Mouse (Mus musculus): Measurements from ENCODE around the gene 4933427I04Rik. TPM values are rescaled to one million over a fixed set of nuclear protein-coding genes. Genes with fewer than 3 reads are reported as not detected.

4933427I04Rik gene
- polyA plus RNA-seq (2012; rRNA removed) = not detected in 2 replicates

DNA sequence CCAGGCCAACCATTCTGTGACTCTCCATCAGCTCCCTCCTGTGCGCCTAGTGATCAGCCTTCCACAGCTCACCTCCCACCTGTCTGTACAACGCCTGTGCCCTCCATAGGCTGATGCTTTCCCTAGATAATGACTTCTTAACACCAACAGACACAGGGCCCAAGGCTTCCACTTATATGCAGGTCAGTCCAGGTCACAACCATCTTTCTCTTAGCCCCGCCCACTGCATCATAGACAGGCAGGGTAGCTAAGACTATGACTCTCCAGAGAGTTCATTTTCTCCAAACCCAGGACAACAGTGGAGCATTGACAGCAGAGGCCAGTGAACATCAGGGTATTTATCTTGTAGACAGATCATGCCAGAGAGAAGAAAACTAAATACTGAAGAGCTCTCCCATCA is at the start of gene 4933427I04Rik:
Gene 4933427I04Rik, plus strand, starts transcription at position 301 of the 400 bp plus-strand sequence.

DNA sequence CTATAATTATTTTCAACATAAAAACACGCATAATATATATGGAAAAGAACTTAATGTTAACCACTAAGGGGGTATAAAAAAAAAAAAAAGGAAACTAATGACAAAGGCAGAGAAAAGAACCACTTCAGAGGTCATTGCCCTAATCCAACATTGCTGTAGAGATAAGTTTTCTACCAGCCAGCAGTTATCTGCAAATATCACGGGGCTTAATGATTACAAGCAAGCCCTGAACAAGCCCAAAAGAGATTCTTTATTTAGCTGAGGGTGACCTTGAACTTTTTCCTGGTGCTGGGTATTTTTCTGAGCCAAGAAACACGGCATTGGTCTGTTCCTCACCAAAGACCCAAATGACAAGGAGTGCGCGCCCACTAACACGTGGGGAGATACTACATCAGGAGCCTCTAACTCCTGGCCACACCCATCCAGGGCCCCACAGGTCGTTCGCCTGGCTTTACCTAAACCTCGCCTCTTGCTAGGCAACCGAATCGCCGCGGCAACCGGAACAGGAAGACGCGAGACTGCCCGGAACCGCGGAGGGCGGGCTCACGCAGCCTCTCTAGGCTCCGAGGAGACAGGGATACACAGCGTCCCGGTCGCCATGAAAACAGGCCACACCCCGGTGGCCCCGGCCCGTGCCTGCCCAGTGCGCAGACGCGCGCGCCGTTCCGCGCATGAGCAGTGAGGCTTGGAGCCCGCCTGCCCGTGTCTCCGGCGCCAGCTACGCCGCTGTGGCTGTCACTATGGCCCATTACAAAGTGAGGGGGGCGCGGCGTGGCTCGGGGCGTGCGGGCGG is 45.0 kb downstream of the 4933427I04Rik start, which contains the start of gene Mycbp:
Gene Mycbp, plus strand, starts transcription at position 500 of the 793 bp plus-strand sequence.

Other genes with a start within 250 kb of the 4933427I04Rik start
- 15.8 and 17.9 TPM in 2 replicates for gene Macf1, start 175.3 kb upstream of the 4933427I04Rik start, polyA plus RNA-seq (2012; rRNA removed)
- gene Ndufs5, start 141.5 kb upstream of the 4933427I04Rik start, polyA plus RNA-seq (2012; rRNA removed) = 128 and 130 TPM in 2 replicates
- gene Akirin1, start 109.3 kb upstream of the 4933427I04Rik start, polyA plus RNA-seq (2012; rRNA removed) = 14.8 and 17.4 TPM in 2 replicates
- gene Rhbdl2, start 71.8 kb upstream of the 4933427I04Rik start, polyA plus RNA-seq (2012; rRNA removed) = 0.12 TPM in 1 of 2 replicates, not detected in the other
- 14.2 and 14.4 TPM in 2 replicates for gene Mycbp, start 45.2 kb downstream of the 4933427I04Rik start, polyA plus RNA-seq (2012; rRNA removed)
- gene Rragc, start 57.8 kb downstream of the 4933427I04Rik start, polyA plus RNA-seq (2012; rRNA removed) = 17.7 and 20.5 TPM in 2 replicates
- not detected in 2 replicates for gene 4930535I16Rik, start 58.3 kb downstream of the 4933427I04Rik start, polyA plus RNA-seq (2012; rRNA removed)

Measured in liver, embryonic 14 days (tissue).